Mouse (Mus musculus) G1E (cell line): ENCODE measurements around the gene Sh3pxd2b.

Experiments
- CTCF ChIP-seq: IDR thresholded peaks from 2 replicates; pipeline ENCODE4 v1.5.1; 2012; ENCODE audit warnings: low read depth, low read length, inconsistent platforms, mixed read lengths
- TAL1 ChIP-seq: conservative IDR thresholded peaks from 2 replicates; pipeline ENCODE4 v1.6.1; 2012; ENCODE audit warnings: low read depth, low read length, inconsistent platforms, mixed read lengths

DNA sequence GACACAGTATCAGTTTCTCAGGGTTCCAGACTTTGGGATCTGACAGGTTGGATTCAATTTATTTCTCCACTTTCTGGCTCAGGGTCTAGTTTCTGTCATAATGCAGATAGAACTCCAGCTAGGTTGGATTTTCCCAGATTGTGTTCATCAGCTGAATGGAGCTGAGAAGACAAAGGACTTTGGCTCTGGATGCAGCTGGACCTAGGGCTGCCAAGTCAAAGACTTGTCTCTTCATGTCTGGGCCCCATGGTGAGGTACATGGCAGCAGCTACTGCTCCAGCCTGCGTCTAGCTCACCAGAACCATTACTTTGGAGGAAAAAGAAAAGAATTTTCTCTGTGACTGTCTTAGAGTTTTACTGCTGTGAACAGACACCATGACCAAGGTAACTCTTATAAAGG lies 28.5 kb downstream of the Sh3pxd2b start:
- TF ChIP-seq CTCF (no peak), TAL1 (no peak)
